Mouse (Mus musculus) neutrophil, adult 5-6 weeks (primary cell): ENCODE measurements at regions not wholly inside any gene's neighbourhood (a gene's known extent, or its start where the extent isn't known, plus 50 kb on each side); places are given as distances from the start of the nearest gene placed in this dataset.

Experiments used
- ATAC-seq: fragments of 151-379, 151-347 bp; 2 replicates; pipeline ENCODE4 v1.8.0; 2017; ENCODE audit warnings: mild to moderate bottlenecking, moderate TSS enrichment; ENCODE audit not compliant: insufficient number of reproducible peaks, poor library complexity, low FRiP score, severe bottlenecking; ENCODE audit errors: extremely low read depth

DNA sequence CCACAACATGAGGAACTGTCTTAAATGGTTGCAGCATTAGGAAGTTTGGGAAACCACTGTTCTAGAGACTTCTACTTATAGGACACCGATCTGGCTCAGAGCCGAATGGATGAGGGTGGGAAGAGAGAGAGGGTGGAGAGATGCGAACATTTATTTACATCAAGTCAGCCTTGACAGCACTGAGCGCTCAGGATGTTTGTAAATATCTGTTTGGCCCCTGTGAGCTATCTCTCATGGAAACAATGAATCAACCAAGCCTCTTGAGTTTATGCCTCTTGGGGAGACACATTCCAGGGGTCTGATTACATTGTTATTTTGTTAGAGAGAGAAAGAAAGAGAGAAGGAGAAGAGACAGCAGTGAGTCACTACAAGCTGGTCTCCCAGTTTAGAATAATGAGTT, 192.1 kb upstream of the Tbx3 start:
- no peak for ATAC-seq

DNA sequence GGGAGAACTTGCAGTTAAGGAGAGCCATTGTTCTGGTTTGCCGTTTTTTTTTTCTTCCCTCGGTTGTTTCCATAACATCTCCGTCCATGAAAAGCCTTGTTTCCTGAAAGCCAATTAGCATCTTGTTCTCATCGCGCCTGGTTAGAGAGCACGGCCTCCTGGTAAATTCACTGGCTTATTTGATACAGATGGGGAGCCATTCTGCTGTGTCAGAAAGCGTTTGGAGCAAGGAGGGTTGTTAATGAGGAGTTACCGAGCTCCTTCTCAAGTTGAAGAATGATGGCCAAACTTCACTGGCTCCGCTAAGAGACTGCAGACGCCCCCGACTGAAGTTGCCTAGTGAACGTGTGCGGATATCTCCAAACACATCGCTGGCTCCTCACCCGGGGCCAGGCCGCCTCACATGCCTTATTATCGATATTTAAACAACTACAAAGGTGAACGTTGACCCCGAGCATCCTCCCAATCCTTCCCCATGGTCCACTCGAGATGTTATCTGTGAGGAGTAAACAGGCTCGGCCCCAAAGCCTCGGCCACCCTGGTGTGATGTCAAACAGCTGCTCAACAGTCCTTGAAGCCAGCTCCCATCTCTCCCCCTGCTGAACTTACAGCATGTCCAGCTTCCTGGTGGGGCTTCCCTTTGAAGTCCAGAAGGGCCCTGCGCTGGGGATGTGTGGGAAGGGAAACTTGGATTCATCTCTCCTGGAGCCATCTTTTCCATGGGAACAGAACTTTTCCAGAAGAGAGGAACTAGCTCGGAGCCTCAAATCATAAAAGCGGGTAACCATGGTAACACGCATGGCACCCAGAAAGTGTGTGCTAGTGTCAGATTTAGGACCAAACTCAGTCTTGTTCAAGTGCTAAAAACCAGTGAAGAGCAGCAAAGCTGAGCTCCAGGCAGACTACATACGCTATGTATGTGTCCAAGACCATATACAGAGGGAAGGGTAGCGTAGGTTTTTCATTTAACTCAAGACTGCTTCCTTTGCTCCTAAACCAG, 190.0 kb upstream of the Tbx3 start:
- no peak for ATAC-seq

DNA sequence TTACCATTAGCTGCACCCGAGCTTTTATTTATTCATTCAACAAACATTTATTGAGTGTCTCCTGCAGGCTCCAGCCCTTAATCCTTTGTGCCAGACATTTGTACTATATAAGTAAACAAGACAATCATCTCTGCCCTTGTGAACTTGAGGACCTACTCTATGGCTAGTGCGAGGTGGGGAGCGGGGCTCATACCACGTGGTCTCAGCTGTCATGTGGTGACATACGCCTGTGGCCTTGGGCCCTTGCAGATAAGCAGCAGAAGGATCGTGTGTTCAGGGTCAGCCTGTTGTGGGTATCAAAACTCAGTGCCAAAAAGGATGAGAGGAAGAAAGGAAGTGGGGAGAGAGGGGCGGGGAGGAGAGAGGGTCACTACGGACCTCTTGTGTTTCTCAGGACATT, 186.8 kb upstream of the Tbx3 start:
- no peak for ATAC-seq

DNA sequence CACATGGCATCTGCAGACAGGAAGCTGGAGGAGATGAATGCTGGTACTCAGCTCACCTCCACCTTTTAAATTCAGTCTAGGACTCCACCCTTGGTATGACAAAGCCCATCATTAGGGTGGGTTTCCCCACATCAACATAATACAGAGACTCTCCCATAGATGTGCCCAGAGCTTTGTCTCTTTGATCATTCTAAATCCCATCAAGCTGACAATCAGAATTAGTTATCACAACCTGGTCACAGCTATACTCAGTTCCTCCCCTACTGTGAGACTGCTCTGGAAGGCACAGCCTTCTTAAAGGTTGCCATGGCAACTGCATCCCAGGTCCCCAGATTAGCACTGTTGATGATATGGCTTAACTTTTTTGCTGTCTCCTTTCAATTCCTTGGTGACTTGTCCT, 184.3 kb upstream of the Tbx3 start:
- no peak for ATAC-seq

DNA sequence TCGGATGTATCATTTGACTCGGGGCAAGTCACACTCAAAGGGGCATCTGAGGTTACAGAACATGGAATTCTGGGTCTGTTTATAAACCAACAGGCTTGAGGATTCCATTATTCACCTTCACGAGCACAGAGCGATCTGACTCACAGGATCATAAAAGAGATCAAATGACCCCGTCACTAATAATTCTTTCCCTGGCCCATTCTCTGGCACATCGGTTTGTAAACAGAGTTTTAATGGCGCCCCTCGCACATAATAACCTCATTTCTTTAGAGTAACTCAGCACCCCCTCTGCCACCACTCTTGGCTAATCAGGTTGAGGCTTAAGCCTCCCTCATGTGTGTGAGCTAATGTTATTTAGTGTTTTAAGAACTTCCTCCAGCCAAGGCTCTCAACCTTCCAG, 183.3 kb upstream of the Tbx3 start:
- no peak for ATAC-seq

DNA sequence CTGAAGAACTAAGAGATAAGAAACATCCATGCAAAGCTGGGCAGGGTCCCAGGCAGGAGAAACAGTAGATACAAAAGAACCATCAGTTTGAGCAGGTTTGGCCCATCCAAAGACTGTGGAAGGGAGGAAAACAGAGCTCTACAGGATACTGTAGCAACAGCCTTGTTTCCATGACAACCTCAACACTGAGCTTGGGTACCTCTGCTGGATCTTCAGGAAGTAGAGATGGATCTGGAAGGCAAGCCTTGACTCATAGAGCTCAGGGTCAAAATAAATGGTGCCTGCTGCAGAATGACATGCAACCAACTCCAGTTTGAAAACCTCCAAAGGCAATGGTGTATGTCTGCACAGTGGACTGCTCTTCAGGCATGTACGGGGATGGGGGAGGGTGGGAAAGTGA, 173.0 kb upstream of the Tbx3 start:
- ATAC-seq = no peak

DNA sequence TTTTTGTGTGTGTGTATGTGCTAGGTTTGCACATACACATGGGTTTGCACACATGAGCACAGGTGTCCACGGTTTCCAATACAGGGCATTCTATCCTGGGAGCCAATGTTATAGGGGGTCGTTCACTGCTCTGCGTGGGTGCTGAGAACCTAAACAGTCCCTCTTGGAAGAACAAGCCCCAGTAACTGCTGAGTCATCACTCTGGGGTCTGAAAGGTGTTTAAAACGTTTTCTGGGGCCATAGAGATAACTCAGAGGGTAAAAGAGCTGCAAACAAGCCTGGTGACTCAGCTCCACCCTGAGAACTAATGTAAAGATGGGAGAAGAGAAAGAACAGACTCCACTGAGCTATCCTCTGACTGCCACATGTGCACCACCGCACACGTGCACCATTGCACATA, 172.0 kb upstream of the Tbx3 start:
- ATAC-seq = no peak

DNA sequence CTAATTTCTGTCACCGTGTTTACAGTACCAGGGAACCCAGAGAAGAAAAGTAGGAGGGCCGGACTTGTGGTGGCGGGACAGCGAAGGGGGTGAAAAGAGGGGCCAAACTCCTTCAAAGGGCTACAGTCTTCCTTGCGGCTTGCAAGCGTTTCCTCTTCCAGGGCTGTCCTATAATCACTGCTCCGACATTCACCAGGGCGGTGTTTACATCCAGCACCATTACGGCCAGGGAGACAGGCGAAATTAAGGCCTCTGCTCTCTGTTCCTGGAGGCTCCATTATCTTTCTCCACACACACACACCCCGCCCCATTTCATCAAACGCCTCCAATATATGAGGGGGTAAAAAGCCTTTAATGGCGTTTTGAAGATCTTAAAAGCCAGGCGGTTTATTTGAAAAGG, 162.8 kb upstream of the Tbx3 start:
- ATAC-seq = no peak

DNA sequence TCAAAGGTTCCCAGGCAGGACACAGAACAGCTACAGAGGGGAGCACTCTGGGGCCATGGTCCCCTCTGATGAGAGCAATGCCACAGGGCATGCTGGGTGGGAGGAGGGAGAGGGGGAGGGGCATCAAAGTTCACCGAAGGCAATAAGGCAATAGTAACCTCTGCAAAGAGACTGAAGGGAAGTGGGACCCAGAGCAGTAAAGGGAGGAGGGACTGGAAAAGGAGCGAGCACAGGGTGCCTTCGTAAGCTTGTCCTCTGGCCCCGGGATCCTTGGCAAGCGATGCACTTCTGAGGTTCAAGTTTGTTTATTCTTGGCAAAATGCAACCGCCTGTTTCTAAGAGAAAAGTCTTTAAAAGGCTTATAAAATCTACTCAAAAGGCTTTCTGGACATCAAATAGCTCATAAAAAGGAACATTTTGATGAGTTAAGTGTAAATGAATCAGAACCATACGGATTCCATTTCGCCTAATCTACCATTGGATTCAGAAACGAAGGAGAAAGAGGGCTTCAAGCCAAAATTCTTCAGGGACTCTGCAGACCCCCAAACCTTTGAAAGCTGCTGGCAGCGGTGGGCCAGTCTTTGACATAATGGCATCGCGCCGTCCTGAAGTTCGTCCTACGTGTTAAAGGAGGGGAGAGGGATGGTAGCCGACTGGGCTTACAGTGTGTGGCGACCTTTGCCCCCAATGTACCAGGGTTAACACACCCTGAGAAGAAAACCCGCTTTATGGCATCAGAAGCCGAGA, 151.8 kb upstream of the Tbx3 start:
- ATAC-seq = no peak

DNA sequence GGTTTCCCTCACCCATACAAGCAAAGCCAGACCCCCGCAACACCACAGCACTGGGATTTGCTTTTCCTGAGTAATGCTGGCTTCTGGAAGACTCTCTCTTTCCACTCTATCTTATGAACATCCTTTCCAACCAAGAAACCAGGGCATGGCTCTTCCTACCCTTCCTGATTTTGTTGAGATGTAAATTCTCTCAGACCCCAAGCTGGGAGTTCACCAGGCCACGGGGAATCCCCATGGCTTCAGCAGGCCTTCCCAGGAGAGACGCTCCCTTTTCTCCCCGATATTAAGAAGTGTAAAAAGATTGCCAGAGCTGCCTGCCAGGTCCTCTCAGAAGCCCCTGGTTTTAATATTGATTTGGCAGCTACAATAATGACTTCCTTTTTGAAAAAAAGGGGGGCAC, 146.3 kb upstream of the Tbx3 start:
- no peak for ATAC-seq

DNA sequence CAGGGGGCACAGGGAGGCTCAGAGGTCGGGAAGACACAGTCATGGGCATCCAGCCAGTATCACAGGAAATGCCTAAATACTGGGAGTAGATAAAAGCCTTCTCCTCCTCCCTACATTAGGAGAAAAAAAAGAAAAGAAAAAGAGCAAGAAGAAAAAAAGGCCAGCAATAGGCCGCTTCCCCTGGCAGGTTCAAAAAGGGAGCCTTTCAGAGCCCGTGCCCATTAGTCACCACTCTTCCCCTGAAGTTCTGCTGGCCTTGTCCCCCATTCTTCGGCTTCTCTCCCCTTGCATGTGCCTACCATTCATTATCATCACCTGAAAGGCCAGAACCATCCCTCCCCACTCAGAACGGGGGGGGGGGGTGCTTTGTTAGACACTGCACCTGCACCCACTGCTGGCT, 144.5 kb upstream of the Tbx3 start:
- no peak for ATAC-seq

DNA sequence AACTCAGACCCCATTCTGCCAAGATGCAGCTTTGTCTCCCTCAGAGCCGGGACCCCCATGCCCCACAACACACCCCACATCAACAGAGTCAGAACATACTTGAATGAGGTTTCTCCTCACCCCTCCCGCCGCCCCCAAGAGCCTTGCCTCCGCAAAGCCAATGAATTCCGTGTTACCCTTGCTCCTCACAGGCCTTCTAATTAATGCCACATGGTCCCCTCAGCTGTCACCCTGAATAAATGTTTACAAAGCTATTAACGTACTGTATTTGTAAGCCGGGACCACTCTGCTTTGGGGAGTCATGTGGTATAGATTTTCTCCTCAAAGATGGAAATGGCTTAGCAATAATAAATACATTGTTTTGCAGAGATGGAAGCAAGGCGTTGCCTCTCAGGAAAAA, 140.5 kb upstream of the Tbx3 start:
- ATAC-seq = no peak

DNA sequence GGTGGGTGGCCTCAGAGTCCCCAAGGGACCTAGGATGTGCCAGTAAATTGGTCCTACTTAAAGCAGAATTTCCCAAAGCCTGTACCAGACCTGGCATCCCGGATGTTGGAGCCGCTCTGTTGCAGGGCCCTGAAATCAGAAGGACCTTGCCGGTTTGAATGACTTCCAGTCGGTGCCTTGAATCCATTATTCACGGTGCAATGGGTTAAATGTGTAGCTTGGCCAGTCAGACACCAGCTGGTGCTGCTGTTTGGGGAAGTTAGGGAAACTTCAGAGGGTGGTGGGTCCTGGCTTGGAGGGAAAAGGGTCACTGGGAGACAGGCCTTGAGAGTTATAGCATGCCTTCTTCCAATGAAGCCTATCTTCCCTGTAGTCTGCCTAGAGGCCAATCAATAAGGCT, 135.5 kb upstream of the Tbx3 start:
- ATAC-seq = no peak

DNA sequence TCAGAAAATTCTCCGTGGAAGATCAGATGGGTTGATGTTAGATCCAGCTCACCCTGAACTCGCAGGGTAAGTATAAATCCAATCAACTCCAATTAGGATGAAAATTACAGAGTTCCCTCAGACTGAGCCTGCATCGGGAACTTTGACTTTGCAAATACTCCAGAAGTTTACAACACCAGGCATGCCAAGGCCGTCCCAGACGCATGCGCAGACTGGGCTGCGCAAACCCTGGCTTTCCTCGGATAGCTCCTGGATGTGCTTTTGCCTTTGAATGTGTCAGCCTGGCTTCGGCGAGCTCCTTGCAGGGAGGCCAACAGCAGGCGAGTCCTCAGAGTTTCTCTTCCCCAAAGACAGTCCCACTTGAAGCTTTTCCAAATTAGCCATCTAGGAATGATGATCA, 127.6 kb upstream of the Tbx3 start:
- no peak for ATAC-seq

DNA sequence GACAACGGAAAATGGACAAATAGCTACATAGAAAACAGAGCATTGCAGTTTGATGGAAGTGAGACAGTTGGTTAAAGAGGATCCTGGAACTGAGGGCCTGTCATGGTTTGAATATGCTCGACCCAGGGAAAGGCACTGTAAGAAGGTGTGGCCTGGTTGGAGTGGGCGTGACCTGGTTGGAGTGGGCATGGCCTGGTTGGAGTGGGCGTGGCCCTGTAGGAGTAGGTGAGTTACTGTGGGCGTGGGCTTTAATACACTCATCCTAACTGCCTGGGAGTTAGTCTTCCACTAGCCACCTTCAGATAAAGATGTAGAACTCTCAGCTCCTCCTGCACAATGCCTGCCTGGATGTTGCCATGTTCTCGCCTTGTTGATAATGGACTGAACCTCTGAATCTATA, 126.8 kb upstream of the Tbx3 start:
- ATAC-seq = no peak

DNA sequence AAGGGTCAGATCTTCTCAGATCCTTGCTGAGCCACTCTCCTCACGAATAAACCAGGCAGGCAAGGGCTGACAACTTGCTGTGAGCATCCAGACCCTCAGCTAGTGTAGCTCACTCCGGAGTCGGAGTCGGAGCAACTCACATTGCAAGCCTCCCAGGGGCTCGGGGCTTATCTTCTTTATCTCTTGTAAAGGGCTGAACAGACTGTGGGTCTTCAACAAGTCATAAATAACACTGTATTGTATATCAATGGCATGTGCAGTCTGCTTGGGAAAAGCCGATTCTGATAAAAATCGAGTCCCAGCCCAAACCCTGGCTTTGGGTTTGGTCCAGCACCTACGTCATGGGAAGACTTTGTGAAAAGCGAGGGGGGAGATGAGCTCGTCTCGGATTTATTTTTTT, 125.8 kb upstream of the Tbx3 start:
- no peak for ATAC-seq

DNA sequence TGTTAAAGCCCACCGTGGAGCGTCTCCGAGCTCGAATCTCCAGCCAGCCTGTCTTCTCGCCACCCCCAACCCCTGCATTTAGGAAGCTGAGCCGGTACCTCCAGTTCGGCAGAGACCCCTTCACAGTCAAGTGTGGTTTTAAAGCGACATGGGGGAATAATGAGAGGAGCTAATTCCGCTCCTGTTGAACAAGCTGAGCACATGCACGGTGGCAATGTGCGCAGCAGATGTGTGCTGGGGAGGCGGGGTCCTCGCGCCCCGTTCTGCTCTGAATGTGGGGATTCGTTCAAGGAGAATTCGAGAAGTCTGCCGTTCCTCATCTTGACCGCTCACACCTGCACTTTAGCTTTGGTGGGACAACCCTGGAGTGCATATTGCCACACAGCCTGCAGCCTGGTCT, 123.4 kb upstream of the Tbx3 start:
- ATAC-seq = no peak

DNA sequence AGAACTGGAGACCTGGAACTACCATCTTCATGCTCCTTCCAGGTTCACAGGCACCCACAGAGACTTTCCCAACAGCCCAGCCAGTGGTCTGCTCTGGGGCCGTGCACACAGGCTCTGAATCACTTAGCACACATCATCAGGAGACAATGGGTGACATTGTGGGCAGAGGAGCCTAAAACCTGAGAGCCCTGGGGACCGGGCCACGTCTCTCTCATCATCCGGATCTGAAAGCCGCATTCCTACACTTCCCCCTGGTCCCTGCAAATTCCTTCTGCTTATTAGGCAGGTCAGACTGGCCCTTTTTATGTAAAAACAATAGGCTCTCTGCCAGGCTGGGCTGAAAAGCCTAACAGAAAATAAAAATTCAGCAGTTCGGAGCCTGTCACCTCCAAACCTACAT, 119.6 kb upstream of the Tbx3 start:
- ATAC-seq = no peak

DNA sequence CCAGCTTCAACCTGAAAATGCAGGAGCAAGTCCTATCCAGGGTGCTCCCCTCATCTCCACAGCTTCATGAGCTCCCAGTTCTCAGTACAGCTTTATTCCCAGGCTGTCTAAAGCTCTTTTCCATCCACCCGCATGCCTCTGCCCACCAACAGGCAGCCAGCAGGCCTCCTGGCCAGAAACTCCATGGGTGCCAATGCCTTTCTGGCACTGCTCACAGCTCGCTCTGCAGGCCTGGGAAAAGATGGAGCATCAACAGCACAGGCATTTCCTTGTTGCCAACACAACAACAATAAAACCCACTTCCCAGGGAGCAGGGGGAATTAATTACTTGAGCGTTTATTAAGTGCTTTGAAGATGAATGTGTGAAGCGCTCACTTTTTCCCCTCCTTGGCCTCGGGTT, 117.0 kb upstream of the Tbx3 start:
- no peak for ATAC-seq

DNA sequence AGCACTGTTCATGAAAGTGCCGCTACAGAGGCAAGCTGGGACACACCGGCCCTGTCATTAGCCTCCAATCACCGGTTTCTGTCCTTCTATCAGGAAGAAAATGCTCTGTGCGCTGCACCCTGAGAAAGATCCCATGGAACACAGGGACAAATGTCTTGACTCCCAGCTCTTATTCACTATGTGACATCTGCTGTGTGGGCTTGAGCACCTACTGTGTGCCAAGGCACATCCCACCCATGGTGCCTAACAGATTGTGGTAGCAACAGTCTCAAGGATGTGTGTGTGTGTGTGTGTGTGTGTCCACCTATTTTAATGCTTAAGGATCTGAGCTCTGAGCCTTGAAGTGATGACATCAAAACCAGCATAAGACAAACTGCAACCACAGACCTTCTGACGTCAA, 113.4 kb upstream of the Tbx3 start:
- no peak for ATAC-seq
